Mouse (Mus musculus): ENCODE results near the gene Gfod2. TPM values are rescaled to one million over a fixed set of nuclear protein-coding genes. Genes with fewer than 3 reads are reported as not detected.
A peak's percentile ranks its signal among the peaks of the same experiment; 100 is the strongest.

The Gfod2 gene
- polyA plus RNA-seq, 1 experiment from 2014 or later = 75.4 TPM

DNA sequence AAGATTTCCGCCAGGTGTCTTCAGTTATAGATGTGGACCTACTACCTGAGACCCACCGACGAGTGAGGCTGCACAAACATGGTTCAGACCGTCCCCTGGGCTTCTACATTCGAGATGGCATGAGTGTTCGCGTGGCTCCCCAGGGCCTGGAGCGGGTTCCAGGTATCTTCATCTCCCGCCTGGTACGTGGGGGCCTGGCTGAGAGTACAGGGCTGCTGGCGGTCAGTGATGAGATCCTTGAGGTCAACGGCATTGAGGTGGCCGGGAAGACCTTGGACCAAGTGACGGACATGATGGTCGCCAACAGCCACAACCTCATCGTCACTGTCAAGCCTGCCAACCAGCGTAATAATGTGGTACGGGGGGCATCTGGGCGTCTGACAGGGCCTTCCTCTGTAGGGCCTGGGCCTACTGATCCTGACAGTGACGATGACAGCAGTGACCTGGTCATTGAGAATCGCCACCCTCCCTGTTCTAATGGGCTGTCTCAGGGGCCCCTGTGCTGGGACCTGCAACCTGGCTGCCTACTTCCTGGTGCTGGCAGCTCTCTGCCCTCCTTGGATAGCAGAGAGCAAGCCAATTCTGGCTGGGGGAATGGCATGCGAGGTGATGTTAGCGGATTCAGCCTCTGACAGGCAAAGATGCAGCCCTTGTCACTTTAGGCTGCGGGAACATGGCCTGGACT, 55.6 kb downstream of the Gfod2 start:
- H3K4me3 ChIP-seq (replicated peaks; ENCODE audit: low read depth, low read length) = no peak overlapping the region
- ATAC-seq (ENCODE audit: low FRiP score, low TSS enrichment) = no peak
- peaks cover 24% of the 10 kb centered on the region for H3K4me1 ChIP-seq (ENCODE audit: control insufficient read depth, insufficient read depth, low read length)
- H3K9ac ChIP-seq (replicated peaks; ENCODE audit: low read length) = no peak overlapping the region
- H3K27me3 ChIP-seq (ENCODE audit: control insufficient read depth, insufficient read depth, low read length) = no peaks in the 10 kb centered on the region
- H3K27ac ChIP-seq (replicated peaks; ENCODE audit: low read depth, low read length) = no peak overlapping the region
- H3K4me2 ChIP-seq (ENCODE audit: low read length) = no peak overlapping the region
- no peaks in the 10 kb centered on the region for H3K9me3 ChIP-seq (ENCODE audit: control insufficient read depth, low read length)
- peaks cover 27% of the 10 kb centered on the region for H3K36me3 ChIP-seq (ENCODE audit: control insufficient read depth, insufficient read depth, low read length)
- no peak for DNase-seq
- WGBS = 91% methylated on average over 24 of the region's 24 CpGs

DNA sequence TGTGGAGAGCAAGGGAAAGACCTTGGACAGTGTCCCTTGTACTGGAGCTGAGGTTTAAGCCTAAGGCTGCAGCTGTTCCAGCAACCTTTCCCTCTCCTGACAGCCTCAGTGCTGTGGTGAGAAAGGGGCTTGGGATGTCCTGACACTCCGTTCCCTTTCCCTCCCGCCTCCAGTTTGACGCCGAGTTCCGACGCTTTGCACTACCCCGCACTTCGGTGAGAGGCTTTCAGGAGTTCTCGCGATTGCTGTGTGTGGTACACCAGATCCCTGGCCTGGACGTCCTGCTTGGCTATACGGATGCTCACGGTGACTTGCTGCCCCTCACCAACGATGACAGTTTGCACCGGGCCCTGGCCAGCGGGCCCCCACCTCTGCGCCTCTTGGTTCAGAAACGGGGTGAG, 56.5 kb downstream of the Gfod2 start:
- Histone ChIP-seq H3K4me3 (replicated peaks; ENCODE audit: low read depth, low read length) (peak overlapping the region; percentile 57), H3K27ac (replicated peaks; ENCODE audit: low read depth, low read length) (peak overlapping the region; percentile 92), H3K4me1 (ENCODE audit: control insufficient read depth, insufficient read depth, low read length) (peaks cover 16% of the 10 kb centered on the region), H3K9ac (replicated peaks; ENCODE audit: low read length) (peak overlapping the region; percentile 68), H3K27me3 (ENCODE audit: control insufficient read depth, insufficient read depth, low read length) (no peaks in the 10 kb centered on the region), H3K36me3 (ENCODE audit: control insufficient read depth, insufficient read depth, low read length) (peaks cover 36% of the 10 kb centered on the region), H3K9me3 (ENCODE audit: control insufficient read depth, low read length) (no peaks in the 10 kb centered on the region), H3K4me2 (ENCODE audit: low read length) (peak overlapping the region; percentile 83)
- ATAC-seq (ENCODE audit: low FRiP score, low TSS enrichment) = peak; percentile 9; the same call in 1 of the 2 replicates
- peak; percentile 33 for DNase-seq
- 25% methylated on average over 18 of the region's 18 CpGs for WGBS

DNA sequence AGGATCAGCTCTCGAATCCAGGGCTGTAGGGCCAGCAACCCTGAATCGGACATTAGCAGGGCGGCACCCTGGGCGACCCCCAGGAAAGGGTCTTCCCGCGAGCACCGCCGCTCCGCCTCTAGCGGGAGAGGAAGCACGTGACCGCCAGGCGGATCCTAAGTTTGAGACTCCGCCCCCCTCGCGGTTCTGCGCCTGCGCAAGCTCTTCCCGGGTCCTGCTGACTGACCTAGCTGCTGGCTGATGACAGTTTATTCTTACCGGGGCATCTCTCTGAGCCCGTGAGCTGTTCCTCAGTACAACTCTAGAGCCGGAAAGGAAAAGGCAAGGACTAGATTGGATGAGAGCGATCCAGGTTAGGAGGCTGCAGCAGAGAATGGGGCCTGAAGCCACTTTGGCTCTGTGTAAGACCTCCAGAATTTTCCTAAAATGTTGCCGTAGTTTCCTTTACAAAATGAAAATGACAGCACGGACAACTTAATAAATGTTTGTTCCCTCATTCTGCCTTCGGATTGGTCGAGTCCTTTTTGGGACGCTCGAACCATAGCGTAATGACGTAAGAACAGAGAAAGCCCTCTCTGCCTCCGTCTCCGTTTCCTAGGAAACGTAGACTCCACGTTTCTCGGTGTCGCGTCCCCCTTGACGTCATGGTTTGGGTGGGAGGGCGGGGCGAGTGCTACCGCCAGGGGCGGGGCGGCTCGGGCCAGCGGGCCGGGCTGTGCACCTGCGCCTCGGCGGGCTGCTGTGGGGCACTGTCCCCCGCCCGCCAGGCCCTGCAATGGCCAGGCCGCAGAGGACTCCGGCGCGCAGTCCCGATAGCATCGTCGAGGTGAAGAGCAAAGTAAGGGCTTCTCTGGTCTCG, 57.3 kb downstream of the Gfod2 start, which contains the start of the genes Acd and Pard6a:
Gene Acd, minus strand, starts transcription at position 137 of the 859 bp plus-strand sequence.
Gene Pard6a, plus strand, starts transcription at position 183 of the 859 bp plus-strand sequence.
- H3K4me1 ChIP-seq (ENCODE audit: control insufficient read depth, insufficient read depth, low read length) = peaks cover 16% of the 10 kb centered on the region
- H3K4me3 ChIP-seq (replicated peaks; ENCODE audit: low read depth, low read length) = peak within 1 kb of the TSS; percentile 57
- H3K27ac ChIP-seq (replicated peaks; ENCODE audit: low read depth, low read length) = peak within 1 kb of the TSS; percentile 92
- peak within 1 kb of the TSS; percentile 83 for H3K4me2 ChIP-seq (ENCODE audit: low read length)
- DNase-seq (peak; percentile 98), ATAC-seq (ENCODE audit: low FRiP score, low TSS enrichment) (peak; percentile 85)
- H3K9me3 ChIP-seq (ENCODE audit: control insufficient read depth, low read length) = no peaks in the 10 kb centered on the region
- no peaks in the 10 kb centered on the region for H3K27me3 ChIP-seq (ENCODE audit: control insufficient read depth, insufficient read depth, low read length)
- H3K9ac ChIP-seq (replicated peaks; ENCODE audit: low read length) = peak within 1 kb of the TSS; percentile 68
- peaks cover 44% of the 10 kb centered on the region for H3K36me3 ChIP-seq (ENCODE audit: control insufficient read depth, insufficient read depth, low read length)
- WGBS = under 1% methylated on average over 60 of the region's 60 CpGs

DNA sequence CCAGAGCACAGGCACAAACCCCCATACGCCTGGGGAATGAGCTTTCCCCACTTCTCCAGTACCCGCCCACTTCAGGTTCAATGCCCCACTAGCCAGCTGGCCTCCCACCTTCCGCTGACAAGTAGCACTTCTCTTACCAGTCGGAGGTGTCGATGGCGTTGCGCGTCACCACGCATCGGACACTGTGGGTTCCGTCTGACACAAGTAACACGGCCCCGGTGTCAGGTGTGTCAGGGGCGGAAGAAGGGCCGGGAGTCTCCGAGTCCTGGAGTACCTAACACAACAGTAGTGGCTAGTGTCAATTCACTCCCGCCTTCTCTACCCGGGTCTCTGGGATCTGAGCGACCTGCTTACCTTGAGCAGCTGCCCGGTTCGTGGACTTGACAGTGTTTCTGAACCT, 57.9 kb downstream of the Gfod2 start:
- WGBS = 0% methylated on average over 21 of the region's 21 CpGs
- Histone ChIP-seq H3K27me3 (ENCODE audit: control insufficient read depth, insufficient read depth, low read length) (no peaks in the 10 kb centered on the region), H3K27ac (replicated peaks; ENCODE audit: low read depth, low read length) (peak overlapping the region; percentile 92), H3K9me3 (ENCODE audit: control insufficient read depth, low read length) (no peaks in the 10 kb centered on the region), H3K4me3 (replicated peaks; ENCODE audit: low read depth, low read length) (peak overlapping the region; percentile 57), H3K36me3 (ENCODE audit: control insufficient read depth, insufficient read depth, low read length) (peaks cover 45% of the 10 kb centered on the region), H3K9ac (replicated peaks; ENCODE audit: low read length) (peak overlapping the region; percentile 68), H3K4me2 (ENCODE audit: low read length) (peak overlapping the region; percentile 83), H3K4me1 (ENCODE audit: control insufficient read depth, insufficient read depth, low read length) (peaks cover 17% of the 10 kb centered on the region)
- no peak for DNase-seq
- peak; percentile 49; the same call in 1 of the 2 replicates for ATAC-seq (ENCODE audit: low FRiP score, low TSS enrichment)

DNA sequence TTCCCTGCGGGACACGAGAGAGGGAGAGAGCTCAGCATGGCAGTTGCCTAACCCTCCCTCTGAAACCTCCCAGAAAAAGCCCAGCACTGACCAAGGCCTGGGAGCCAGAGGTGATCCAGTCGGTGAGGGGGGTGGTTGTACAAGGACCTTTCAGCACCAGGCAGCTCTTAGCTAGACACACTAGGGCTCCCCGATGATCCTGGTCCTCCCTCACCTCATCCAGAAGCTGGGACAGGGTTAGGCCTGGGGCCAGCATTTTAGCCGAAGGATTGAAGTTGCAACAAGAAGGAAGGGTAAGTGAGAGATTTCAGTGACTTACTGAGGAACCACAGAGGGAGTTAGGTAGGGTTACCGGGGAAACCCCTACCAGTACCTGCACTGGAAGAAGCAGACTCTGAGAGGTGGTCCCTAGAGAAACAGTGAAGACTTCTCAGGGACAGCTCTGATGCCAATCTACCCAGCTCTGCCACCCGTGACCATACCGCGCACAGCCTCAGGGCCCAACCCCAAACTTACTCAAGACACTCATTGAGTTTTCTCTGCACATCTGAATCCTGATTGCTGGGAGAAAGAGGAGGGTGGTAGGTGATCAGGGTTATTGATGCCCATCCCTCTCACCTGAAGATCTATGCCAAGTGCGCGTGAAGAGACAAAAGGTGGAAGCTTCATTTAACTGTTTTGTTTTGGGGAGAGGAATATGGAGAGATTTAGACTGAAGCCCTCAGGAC, 58.8 kb downstream of the Gfod2 start:
- ATAC-seq (ENCODE audit: low FRiP score, low TSS enrichment) = no peak

DNA sequence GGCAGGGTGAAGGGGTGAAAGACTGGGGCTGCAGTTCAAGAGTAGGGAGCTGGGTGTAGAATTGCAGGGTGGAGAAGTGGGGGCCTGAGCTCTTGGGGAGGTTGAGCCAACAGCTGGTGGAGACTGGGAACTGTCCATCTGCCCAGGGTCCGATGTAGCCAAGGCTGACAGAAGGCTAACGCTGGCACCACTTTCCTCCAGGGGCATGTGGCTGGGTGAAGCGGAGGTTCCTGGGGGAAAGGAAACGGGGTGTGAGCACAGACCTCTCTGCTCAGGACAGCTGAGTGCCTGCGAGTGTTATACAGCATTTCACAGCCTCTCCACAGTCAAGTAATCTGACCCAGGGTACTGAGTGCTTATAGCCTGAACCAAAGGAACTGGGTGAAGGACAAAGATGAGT, 59.7 kb downstream of the Gfod2 start:
- Histone ChIP-seq H3K9ac (replicated peaks; ENCODE audit: low read length) (no peak overlapping the region), H3K36me3 (ENCODE audit: control insufficient read depth, insufficient read depth, low read length) (peaks cover 44% of the 10 kb centered on the region), H3K9me3 (ENCODE audit: control insufficient read depth, low read length) (no peaks in the 10 kb centered on the region), H3K4me1 (ENCODE audit: control insufficient read depth, insufficient read depth, low read length) (peaks cover 25% of the 10 kb centered on the region), H3K27ac (replicated peaks; ENCODE audit: low read depth, low read length) (no peak overlapping the region), H3K27me3 (ENCODE audit: control insufficient read depth, insufficient read depth, low read length) (no peaks in the 10 kb centered on the region), H3K4me2 (ENCODE audit: low read length) (no peak overlapping the region), H3K4me3 (replicated peaks; ENCODE audit: low read depth, low read length) (no peak overlapping the region)
- DNase-seq = no peak
- no peak for ATAC-seq (ENCODE audit: low FRiP score, low TSS enrichment)
- 86% methylated on average over 5 of the region's 5 CpGs for WGBS

More for the DNA sequence above, 58.8 kb downstream of the Gfod2 start:
- Histone ChIP-seq H3K9ac (replicated peaks; ENCODE audit: low read length) (peak overlapping the region; percentile 68), H3K9me3 (ENCODE audit: control insufficient read depth, low read length) (no peaks in the 10 kb centered on the region), H3K4me1 (ENCODE audit: control insufficient read depth, insufficient read depth, low read length) (peaks cover 25% of the 10 kb centered on the region), H3K4me2 (ENCODE audit: low read length) (peak overlapping the region; percentile 83), H3K27me3 (ENCODE audit: control insufficient read depth, insufficient read depth, low read length) (no peaks in the 10 kb centered on the region), H3K27ac (replicated peaks; ENCODE audit: low read depth, low read length) (no peak overlapping the region), H3K4me3 (replicated peaks; ENCODE audit: low read depth, low read length) (peak overlapping the region; percentile 57), H3K36me3 (ENCODE audit: control insufficient read depth, insufficient read depth, low read length) (peaks cover 49% of the 10 kb centered on the region)
- WGBS = 88% methylated on average over 11 of the region's 11 CpGs
- no peak for DNase-seq

DNA sequence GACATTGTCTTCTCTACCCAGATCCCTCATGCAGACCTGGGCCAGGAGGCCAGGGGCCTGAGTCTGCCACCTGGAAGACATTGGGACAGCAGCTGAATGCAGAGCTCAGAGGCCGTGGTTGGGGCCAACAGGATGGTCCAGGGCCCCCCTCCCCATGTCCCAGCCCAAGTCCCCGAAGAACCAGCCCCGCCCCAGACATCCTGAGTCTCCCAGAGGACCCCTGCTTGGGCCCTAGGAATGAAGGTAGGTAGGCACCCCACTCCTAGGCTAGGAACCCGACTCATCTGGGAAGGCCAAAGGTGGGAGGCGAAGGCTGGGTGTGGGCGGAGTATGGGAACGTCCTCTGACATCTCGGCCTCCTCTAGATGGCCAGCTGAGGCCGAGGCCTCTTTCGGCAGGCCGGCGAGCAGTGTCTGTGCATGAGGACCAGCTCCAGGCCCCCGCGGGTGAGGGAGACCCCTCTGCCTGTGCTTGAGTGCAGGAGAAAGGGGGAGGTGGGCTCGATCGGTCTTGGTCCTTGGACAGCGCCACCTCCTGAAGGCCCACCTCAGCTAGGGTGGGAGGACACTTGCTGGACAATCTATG, 61.2 kb downstream of the Gfod2 start:
- no peak overlapping the region for H3K27ac ChIP-seq (replicated peaks; ENCODE audit: low read depth, low read length)
- no peak overlapping the region for H3K4me3 ChIP-seq (replicated peaks; ENCODE audit: low read depth, low read length)
- peaks cover 38% of the 10 kb centered on the region for H3K36me3 ChIP-seq (ENCODE audit: control insufficient read depth, insufficient read depth, low read length)
- H3K9me3 ChIP-seq (ENCODE audit: control insufficient read depth, low read length) = no peaks in the 10 kb centered on the region
- DNase-seq (no peak), ATAC-seq (ENCODE audit: low FRiP score, low TSS enrichment) (no peak)
- H3K9ac ChIP-seq (replicated peaks; ENCODE audit: low read length) = no peak overlapping the region
- WGBS = 90% methylated on average over 17 of the region's 17 CpGs
- peaks cover 23% of the 10 kb centered on the region for H3K4me1 ChIP-seq (ENCODE audit: control insufficient read depth, insufficient read depth, low read length)
- no peak overlapping the region for H3K4me2 ChIP-seq (ENCODE audit: low read length)
- no peaks in the 10 kb centered on the region for H3K27me3 ChIP-seq (ENCODE audit: control insufficient read depth, insufficient read depth, low read length)
